Mouse (Mus musculus) testis, adult 2 months (tissue): Measurements from ENCODE around the gene Sgo2a. TPM values are rescaled to one million over a fixed set of nuclear protein-coding genes. Genes with fewer than 3 reads are reported as not detected.

Experiments used
- H3K27ac ChIP-seq: fragments of 200-500 bp; 2 replicates; pipeline ENCODE4 v1.5.1; 2012; ENCODE audit warnings: low read depth, low read length; ENCODE audit not compliant: control insufficient read depth, insufficient read depth
- H3K27me3 ChIP-seq: fragments of 200-500 bp; 2 replicates; pipeline ENCODE4 v1.6.1; 2012; ENCODE audit warnings: mild to moderate bottlenecking, low read length, moderate library complexity; ENCODE audit not compliant: control insufficient read depth, insufficient read depth
- H3K36me3 ChIP-seq: fragments of 200-500 bp; 2 replicates; pipeline ENCODE4 v1.6.1; 2012; ENCODE audit warnings: mild to moderate bottlenecking, low read length; ENCODE audit not compliant: control insufficient read depth, insufficient read depth
- H3K4me1 ChIP-seq: fragments of 200-500 bp; 2 replicates; pipeline ENCODE4 v1.6.1; 2012; ENCODE audit warnings: low read length; ENCODE audit not compliant: control insufficient read depth, insufficient read depth
- H3K4me3 ChIP-seq: fragments of 200-500 bp; 2 replicates; pipeline ENCODE4 v1.5.1; 2012; ENCODE audit warnings: low read depth, mild to moderate bottlenecking, low read length, moderate library complexity, mixed read lengths; ENCODE audit not compliant: control insufficient read depth
- CTCF ChIP-seq: fragments of 200-500 bp; IDR thresholded peaks from 2 replicates; pipeline ENCODE4 v1.5.1; 2012; ENCODE audit warnings: low read depth, mild to moderate bottlenecking, inconsistent platforms, low read length, moderate library complexity; ENCODE audit not compliant: control insufficient read depth, insufficient read depth, insufficient replicate concordance
- POLR2A ChIP-seq: fragments of 200-500 bp; IDR thresholded peaks from 2 replicates; pipeline ENCODE4 v1.6.1; 2012; ENCODE audit warnings: low read depth, mild to moderate bottlenecking, inconsistent platforms, low read length, moderate library complexity; ENCODE audit not compliant: control insufficient read depth
- polyA plus RNA-seq: library from polyadenylated mRNA; depleted of rRNA; stranded (reverse); fragments of >200 nt; gene quantifications from 2 replicates; pipeline ENCODE4 v1.2.3, GENCODE M21; 2012

The Sgo2a gene
- polyA plus RNA-seq, 1 experiment = 4.2 TPM

DNA sequence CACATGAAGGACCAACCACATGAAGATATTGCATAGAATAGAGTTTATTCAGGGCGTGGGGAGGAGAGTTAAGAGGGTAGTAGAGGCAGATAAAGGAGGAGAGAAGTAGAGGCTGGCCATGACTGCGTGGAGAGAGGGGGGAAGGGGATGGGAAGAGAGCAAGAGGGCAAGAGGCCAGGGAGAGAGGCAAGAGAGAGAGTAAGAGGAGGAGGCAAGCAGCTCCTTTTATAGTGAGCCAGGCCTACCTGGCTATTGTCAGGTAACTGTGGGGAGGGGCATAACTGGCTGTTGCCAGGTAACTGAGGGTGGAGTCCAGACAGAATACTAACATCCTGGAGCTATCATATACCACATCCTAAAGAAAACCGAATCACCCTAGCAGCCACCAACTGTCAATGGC, 49.3 kb downstream of the Sgo2a start:
- Histone ChIP-seq H3K36me3 (no peaks in the 10 kb centered on the region), H3K27me3 (no peaks in the 10 kb centered on the region), H3K27ac (peak overlapping the region; percentile 71), H3K4me3 (peak overlapping the region; percentile 80), H3K4me1 (no peaks in the 10 kb centered on the region)
- TF ChIP-seq CTCF = no peak
- peak; percentile 89; the same call in 1 of the 2 replicates for TF ChIP-seq POLR2A

DNA sequence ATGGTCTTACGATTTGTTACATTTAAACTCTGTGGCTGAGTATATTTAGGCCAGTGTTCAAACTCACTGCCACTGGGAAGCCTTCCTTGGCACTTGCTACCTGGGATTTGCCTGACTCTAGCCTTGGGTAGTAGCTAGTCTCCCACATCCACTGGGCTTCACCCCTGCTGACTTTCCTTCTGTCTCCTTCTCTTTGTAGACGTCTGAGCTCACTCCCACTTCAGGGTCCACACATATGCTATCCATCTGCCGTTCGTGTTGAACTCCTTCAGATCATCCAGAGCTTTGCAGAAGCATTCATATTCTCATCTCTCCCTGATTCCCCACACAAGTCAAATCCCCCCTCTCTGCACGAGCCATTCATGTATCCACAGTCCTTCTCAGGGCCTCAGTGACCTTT, 49.8 kb downstream of the Sgo2a start:
- Histone ChIP-seq H3K36me3 (no peaks in the 10 kb centered on the region), H3K27me3 (no peaks in the 10 kb centered on the region), H3K4me3 (peak overlapping the region; percentile 76), H3K27ac (peak overlapping the region; percentile 67), H3K4me1 (no peaks in the 10 kb centered on the region)
- TF ChIP-seq POLR2A (no peak), CTCF (no peak)

GRCm38 (mm10) chr1:58046721-58047290, 51.0 kb downstream of the Sgo2a start:
- Histone ChIP-seq H3K27me3 (no peaks in the 10 kb centered on the region), H3K27ac (no peak overlapping the region), H3K36me3 (no peaks in the 10 kb centered on the region), H3K4me3 (no peak overlapping the region), H3K4me1 (no peaks in the 10 kb centered on the region)
- no peak for TF ChIP-seq POLR2A

GRCm38 (mm10) chr1:58049126-58049525, 53.4 kb downstream of the Sgo2a start:
- H3K4me1 ChIP-seq = no peaks in the 10 kb centered on the region

DNA sequence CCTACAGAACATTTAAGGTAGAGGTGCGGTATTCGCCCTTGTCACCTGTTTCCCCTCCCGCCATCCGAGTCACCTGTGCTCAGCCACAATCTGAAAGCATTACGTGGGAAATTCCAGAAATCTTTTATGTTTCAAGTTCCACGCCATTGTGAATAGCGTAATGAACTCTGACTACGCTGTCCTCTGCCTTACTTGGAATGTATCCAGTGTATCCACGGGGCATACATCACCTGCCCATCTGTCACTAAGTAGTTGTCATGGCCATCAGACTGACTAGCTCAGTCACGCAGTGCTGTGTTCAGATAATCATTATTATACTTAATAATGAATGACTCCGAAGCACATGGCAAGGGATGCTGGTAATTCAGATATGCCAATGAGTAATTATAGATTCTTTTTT, 59.8 kb downstream of the Sgo2a start:
- Histone ChIP-seq H3K27ac (no peak overlapping the region), H3K4me3 (no peak overlapping the region), H3K36me3 (no peaks in the 10 kb centered on the region), H3K27me3 (no peaks in the 10 kb centered on the region), H3K4me1 (no peaks in the 10 kb centered on the region)
- no peak for TF ChIP-seq POLR2A
- TF ChIP-seq CTCF = no peak

More at GRCm38 (mm10) chr1:58049126-58049525, 53.4 kb downstream of the Sgo2a start:
- H3K36me3 ChIP-seq = no peaks in the 10 kb centered on the region
- no peak overlapping the region for H3K27ac ChIP-seq
- TF ChIP-seq CTCF (no peak), POLR2A (no peak)
- H3K27me3 ChIP-seq = no peaks in the 10 kb centered on the region
- H3K4me3 ChIP-seq = no peak overlapping the region

DNA sequence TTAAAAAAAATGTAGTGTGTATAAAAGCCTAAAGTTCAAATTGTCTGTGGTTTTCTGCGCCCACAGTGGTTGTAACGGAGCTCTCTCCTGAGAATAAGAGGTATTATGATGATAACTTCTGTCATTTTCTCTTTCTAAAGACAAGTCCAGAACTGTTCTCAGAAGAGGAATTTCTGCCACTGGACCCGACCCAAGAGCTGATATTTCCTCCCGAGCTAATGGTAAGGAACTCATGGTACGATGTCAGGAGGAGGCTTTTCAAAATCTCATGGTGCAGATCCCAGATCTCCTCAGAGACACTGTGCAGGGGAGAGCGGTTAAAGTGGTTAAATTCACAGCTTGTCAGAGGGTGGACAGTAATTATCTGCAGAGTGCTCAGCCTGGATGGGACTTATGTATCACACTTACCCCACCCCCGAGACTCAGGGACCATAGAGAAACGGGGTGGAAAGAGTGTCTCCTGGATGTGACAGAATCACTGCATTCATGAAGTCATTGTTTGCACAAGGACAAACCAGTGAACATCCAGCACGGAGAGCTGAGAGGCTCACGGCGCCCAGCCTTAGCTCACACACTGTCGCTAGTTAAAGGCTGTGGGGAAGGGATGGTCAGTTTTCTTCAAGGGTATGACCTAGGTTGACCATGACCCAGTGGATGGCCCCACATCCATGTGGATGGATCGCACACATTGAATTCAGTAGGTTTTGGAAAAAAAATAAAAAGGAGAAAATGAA, 60.5 kb downstream of the Sgo2a start:
- Histone ChIP-seq H3K4me3 (no peak overlapping the region), H3K27me3 (no peaks in the 10 kb centered on the region), H3K36me3 (no peaks in the 10 kb centered on the region), H3K27ac (no peak overlapping the region), H3K4me1 (no peaks in the 10 kb centered on the region)
- no peak for TF ChIP-seq POLR2A
- TF ChIP-seq CTCF = no peak

DNA sequence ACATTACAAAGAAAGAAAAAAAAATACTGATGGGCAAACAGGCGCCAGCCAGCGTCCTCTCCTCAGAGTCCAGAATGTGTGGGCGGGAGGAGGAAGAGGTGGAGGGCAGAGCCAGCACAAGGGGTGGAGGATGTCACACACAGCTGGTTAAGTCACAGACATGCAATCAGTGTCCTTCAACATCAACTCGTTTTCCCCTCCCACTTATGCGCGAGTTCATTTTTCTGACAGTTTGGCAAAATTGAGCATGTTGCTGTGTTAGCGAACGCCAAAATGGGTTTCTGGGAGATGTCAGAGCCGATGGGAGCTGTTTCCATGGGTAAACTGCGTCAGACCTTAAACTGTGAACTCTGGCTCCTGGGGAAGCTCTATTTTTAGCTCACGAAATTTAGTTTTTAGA, 61.2 kb downstream of the Sgo2a start:
- Histone ChIP-seq H3K36me3 (no peaks in the 10 kb centered on the region), H3K4me3 (no peak overlapping the region), H3K4me1 (no peaks in the 10 kb centered on the region), H3K27me3 (no peaks in the 10 kb centered on the region), H3K27ac (no peak overlapping the region)
- TF ChIP-seq POLR2A = no peak
- no peak for TF ChIP-seq CTCF

DNA sequence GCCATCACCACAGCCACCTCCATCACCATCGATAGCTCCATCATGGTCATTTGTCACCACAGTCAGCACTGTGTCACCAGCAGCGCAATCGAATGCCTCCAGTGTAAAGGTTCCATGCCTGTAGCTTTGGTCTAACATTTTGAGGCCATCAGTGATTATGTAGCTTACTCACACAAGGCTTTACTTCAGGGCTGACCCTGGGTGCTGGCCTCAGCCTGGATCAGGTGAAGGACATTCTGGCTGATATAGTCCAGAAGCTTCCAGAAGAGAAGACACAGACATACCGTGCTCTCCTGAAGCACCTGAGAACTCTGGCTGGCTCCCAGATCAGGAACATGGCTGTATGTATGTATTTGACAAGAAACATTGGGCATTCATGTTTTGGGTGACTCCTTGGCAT, 63.1 kb downstream of the Sgo2a start:
- no peak for TF ChIP-seq POLR2A
- TF ChIP-seq CTCF = no peak
- Histone ChIP-seq H3K4me1 (no peaks in the 10 kb centered on the region), H3K4me3 (no peak overlapping the region), H3K36me3 (no peaks in the 10 kb centered on the region), H3K27me3 (no peaks in the 10 kb centered on the region), H3K27ac (no peak overlapping the region)
